Mouse (Mus musculus) CD4-positive naive resting alpha-beta T cell, adult 76 days (primary cell): ENCODE measurements around the gene Tecpr2. TPM values are rescaled to one million over a fixed set of nuclear protein-coding genes. Genes with fewer than 3 reads are reported as not detected.

Experiments used
- total RNA-seq: library from RNA; stranded (reverse); gene quantifications from one replicate; pipeline ENCODE4 v1.2.4, GENCODE M21; 2023

Gene Tecpr2
- 6.4 TPM for total RNA-seq

DNA sequence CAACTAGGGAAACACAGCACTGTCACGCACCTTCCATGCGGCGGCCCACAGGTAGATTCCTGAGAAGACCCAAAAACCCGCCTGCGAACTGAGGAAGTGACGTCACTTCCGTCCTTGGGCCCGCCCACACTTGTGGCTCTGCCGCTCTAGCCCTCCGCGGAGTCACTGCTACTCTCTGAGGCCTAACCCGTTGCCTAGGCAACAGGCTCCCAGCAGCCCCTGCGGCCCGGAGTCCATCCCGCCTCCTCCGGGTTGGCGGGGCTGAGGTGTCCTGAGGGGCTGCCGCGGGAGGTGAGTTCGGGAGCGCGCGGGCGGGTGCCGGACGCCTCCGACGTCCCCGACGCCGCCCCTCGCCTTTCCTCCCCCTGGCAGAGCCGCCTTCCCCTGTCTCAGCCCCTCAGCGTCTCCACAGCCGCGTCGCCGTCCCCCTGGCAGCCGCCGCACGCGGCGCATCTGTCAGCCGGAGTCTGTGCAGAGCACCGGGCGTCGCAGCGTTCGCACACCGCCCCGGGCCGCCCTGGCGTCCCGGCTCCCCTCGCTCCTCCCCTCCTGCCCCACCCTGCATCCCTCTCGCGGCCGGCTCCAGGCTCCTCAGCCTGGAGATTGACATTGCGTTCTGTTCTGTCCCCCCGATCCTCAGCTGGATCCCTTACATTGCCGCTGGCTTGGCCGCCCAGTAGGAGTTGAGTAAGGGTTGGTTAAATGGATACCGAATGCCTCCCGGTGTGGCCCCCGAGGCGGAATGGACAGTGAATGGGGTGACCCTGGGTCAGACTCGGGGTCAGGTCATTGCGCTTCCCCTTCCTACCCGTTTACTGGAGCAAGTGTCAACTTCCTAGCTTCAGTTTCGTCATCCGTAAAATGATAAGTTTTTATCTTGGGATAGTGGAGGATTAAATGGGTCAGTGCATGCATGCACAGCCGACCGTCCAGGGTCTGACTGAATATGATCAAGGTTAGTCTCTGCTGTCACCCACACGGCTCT, at the start of gene Tecpr2, which contains the start of gene Cinp:
Gene Tecpr2, plus strand, starts transcription at position 229 of the 985 bp plus-strand sequence.
Gene Cinp, minus strand, starts transcription at position 110 of the 985 bp plus-strand sequence.

DNA sequence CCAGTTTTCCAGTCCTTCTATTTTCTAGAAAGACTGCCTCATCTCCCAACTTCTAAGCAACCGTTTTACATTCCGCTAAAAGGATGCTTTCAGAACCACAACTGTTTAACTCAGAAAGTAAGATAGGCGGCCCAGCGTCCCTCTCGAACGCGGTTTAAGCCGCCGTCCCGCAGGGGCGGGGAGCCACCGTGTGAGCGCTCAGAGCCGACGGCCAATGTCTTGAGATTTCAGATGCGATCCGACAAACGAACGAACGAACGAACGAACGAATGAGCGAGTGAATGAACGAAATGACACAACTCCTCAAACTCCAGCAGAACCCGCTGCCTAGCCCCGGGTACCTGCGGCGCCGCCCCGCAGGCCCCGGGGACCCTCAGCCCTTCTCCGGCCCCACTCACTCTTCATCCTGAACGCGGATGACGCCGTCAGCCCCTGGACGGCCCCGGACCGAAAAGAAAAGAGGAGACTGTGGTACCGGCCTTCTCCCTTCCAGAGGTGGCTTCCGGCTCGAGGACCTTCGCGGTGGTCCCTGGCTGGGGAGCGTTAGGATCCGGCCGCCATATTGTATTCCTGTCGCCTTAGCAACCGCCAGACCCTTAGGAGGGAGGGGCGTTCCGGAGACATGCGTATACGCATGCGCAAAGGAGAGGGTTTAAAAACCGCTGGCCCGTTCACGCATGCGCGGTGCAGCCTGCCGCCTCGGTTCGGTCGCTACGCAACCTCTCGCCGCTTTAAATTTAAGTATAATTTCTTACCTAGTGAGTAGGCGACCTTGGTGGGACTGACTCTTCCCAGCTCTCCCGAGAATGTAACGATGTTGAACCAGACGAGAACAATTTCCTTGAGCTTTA, 48.5 kb upstream of the Tecpr2 start, which contains the start of gene Mok:
Gene Mok, minus strand, starts transcription at position 592 of the 851 bp plus-strand sequence.

DNA sequence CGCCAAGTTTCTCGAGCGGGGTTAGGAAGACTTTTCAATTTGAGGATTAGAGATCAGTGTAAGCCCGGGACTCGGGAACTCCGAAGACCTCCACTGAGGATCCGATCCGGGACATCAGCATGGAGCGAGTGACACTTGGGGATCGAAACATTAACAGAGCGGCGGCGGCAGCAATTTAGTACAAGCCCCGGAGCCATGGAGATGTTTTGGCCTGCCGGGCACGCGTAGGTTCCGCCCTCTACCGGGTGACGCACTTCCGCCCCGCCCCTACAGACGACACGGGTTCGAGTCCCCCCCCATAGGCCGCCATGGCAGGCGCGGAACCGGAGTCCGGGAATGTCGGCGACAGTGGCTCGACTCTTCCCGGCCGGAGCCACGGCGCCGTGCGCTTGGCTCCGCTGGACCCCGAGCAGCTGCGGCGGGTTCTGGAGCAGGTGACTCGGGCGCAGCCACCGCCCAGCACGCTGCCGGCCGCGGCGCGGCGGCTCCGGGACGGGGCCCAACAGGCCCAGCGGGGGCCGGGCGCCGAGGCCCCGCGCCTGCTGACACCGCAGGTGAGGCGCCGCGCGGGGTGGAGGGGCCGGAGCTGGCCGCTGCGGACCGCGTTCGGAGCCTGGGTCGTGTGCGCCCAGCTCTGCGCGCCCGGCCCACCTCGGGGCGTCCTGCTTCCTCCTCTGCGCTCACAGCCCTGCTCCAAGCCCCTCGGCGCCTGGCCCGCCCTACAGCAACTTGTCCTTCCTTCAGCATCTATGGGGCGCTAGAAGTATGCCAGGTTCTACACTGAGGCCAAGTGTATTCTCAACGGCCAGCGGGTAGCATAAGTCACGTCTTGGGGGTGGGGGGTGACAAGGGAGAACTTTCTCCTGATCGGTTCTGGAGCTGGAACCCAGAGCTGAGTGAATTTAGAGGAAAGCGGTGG, 38.8 kb upstream of the Tecpr2 start, which contains the start of gene Zfp839:
Gene Zfp839, plus strand, starts transcription at position 244 of the 919 bp plus-strand sequence.

DNA sequence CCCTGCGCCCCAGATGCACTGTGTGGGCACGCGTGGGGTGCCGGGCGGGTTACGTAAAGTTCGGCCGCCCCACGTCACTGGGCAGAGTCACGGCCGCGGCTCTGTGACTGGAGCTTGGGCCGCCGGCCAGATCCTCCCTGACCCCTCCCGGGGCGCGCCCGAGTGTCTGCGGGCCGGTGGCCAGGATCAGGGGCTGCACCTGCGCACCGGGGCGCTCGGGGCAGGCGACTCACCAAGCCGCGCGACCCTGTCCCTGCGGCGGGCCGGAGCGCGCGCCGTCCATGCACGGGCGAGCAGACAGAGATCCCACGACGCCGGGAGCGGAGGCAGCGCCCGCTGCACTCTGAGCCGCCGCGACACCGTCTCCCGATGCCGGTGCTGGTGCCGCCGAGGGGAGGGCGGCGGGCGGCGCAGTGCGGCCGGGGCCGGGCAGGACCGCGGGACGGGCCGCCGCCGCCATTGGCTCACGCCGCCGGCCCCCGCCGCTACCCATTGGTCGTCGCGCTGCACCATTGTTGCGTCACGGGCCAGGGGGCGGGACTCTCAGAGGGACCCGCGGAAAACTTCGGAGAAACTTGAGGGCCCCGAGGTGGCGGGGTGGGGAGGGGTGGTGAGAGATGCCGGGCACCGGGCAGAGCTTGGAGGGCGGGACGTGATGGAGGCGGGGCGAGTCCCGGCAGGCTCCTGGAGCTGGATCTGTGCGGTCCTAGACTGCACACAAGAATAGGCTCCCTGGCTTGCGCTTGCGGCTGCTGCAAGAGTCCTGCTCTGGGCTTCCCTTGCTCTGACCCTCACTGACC, 89.7 kb downstream of the Tecpr2 start, which contains the start of gene Ankrd9:
Gene Ankrd9, minus strand, starts transcription at position 434 of the 800 bp plus-strand sequence.

Other genes with a start within 250 kb of the Tecpr2 start
- not detected for gene 1700001K19Rik, start 206.6 kb upstream of the Tecpr2 start, total RNA-seq
- gene Hsp90aa1, start 186.5 kb upstream of the Tecpr2 start, total RNA-seq = 405 TPM
- gene Wdr20, start 151.3 kb upstream of the Tecpr2 start, total RNA-seq = 74.2 TPM
- gene Mok, start 48.3 kb upstream of the Tecpr2 start, total RNA-seq = not detected
- gene Zfp839, start 39.0 kb upstream of the Tecpr2 start, total RNA-seq = 3.6 TPM
- 33.4 TPM for gene Cinp, start 119 bp upstream of the Tecpr2 start, total RNA-seq
- 4.1 TPM for gene Ankrd9, start 89.8 kb downstream of the Tecpr2 start, total RNA-seq
- 50.0 TPM for gene Rcor1, start 150.1 kb downstream of the Tecpr2 start, total RNA-seq